Mouse (Mus musculus) CH12.LX (cell line): Measurements from ENCODE around the gene Tmem179b.

Experiments used
- CHD1 ChIP-seq: IDR thresholded peaks from 2 replicates; pipeline ENCODE4 v1.6.1; 2012; ENCODE audit warnings: low read depth, low read length, improper control_type of control experiment, inconsistent platforms
- CTCF ChIP-seq, 2 experiments: IDR thresholded peaks in 1 of 2; conservative IDR thresholded peaks in 1 of 2; 2 replicates each; pipeline ENCODE4 v1.5.1; 2011 to 2012; ENCODE audit warnings: low read depth in 2 of 2, low read length in 2 of 2, improper control_type of control experiment in 1 of 2, inconsistent platforms in 1 of 2, mild to moderate bottlenecking in 1 of 2, moderate library complexity in 1 of 2
- ELF1 ChIP-seq: IDR thresholded peaks from 2 replicates; pipeline ENCODE4 v1.6.1; 2014; ENCODE audit warnings: low read depth, mild to moderate bottlenecking, inconsistent platforms, low read length, improper control_type of control experiment
- EP300 ChIP-seq: IDR thresholded peaks from 2 replicates; pipeline ENCODE4 v1.6.1; 2011; ENCODE audit warnings: low read length, improper control_type of control experiment
- MAFK ChIP-seq: IDR thresholded peaks from 2 replicates; pipeline ENCODE4 v1.6.1; 2011; ENCODE audit warnings: low read length, improper control_type of control experiment; ENCODE audit not compliant: insufficient replicate concordance
- MXI1 ChIP-seq: IDR thresholded peaks from 2 replicates; pipeline ENCODE4 v1.6.1; 2011; ENCODE audit warnings: mild to moderate bottlenecking, low read depth, low read length, improper control_type of control experiment
- MYC ChIP-seq: IDR thresholded peaks from 2 replicates; pipeline ENCODE4 v1.6.1; 2011; ENCODE audit warnings: low read depth, mild to moderate bottlenecking, improper control_type of control experiment, low read length
- NELFE ChIP-seq: IDR thresholded peaks from 2 replicates; pipeline ENCODE4 v1.6.1; 2011; ENCODE audit warnings: low read depth, low read length, improper control_type of control experiment
- POLR2A ChIP-seq: IDR thresholded peaks from 2 replicates; pipeline ENCODE4 v1.6.1; 2011; ENCODE audit warnings: low read depth, mild to moderate bottlenecking, improper control_type of control experiment, low read length
- TCF12 ChIP-seq: IDR thresholded peaks from 2 replicates; pipeline ENCODE4 v1.6.1; 2014; ENCODE audit warnings: low read depth, mild to moderate bottlenecking, inconsistent platforms, low read length, improper control_type of control experiment
- USF1 ChIP-seq: IDR thresholded peaks from 2 replicates; pipeline ENCODE4 v1.6.1; 2014; ENCODE audit warnings: low read depth, mild to moderate bottlenecking, inconsistent platforms, low read length, improper control_type of control experiment
- USF2 ChIP-seq: conservative IDR thresholded peaks from 2 replicates; pipeline ENCODE4 v1.6.1; 2011; ENCODE audit warnings: low read depth, low read length, improper control_type of control experiment

DNA sequence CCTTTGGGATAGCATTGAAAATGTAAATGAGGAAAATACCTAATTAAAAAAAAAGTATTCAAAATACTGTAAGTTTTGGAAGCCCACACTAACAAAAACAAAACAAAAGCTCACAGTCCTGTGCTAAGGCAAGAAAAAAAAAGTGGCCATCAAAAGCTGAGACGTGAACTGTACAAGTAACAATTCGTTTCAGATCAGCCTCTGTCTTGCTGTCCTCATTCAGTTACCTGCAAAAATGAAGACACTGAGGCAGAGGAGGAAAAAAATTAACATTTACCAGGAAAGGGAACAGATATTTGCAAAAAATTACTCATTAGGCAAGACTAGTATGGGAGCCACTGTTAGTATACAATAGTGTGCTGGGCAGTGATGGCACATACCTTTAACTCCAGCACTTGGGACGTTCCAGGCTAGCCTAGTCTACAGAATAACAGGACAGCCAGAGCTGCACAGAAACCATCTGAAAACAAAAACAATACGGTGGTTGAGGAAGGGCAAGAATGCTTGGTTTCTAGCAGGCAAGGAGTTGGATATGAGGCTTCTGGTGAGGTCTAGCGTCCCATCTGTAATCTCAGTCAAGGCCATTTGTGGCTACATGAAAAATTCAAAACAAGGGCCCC is 46.7 kb downstream of the Tmem179b start:
- TF ChIP-seq TCF12 (no peak), POLR2A (peak; percentile 71), CTCF (conservative IDR thresholded peaks at IDR 0.05 in 1 of 2, IDR thresholded peaks at IDR 0.05 in 1 of 2; ENCODE audit: low read depth in 2 of 2, low read length in 2 of 2) (no peak), MYC (peak; percentile 13; the same call in 1 of the 2 replicates), ELF1 (no peak), EP300 (no peak), USF2 (no peak), MAFK (no peak), USF1 (no peak), CHD1 (no peak), MXI1 (0 out of 2 replicates have a peak, but pooled peaks have one; percentile 33), NELFE (peak; percentile 22; the same call in 1 of the 2 replicates)
